Comparison of ENCODE assay signal across 7 mouse cellular contexts in genomic region chr17:28510445-28511342, GRCm38 (mm10). TPM values are rescaled to one million over a fixed set of nuclear protein-coding genes. Genes with fewer than 3 reads are reported as not detected.
DNase-seq lines count a peak whose midpoint lies in the region; ATAC-seq lines count a peak whose summit lies in the region.

No protein-coding gene starts in this region.

- H3K4me2 ChIP-seq in embryonic facial prominence, embryonic 12.5 days (replicated peaks): peak overlapping the region; percentile 50
- H3K4me2 ChIP-seq in hindbrain, embryonic 15.5 days: peak overlapping the region; percentile 42
- peak overlapping the region; percentile 42 for H3K4me2 ChIP-seq in liver, embryonic 16.5 days (ENCODE audit: low read depth, low read length)

- no peaks in the 10 kb centered on the region for H3K27me3 ChIP-seq in embryonic facial prominence, embryonic 12.5 days
- peaks cover 4% of the 10 kb centered on the region; the same call in 1 of the 2 replicates for H3K27me3 ChIP-seq in hindbrain, embryonic 15.5 days
- no peaks in the 10 kb centered on the region for H3K27me3 ChIP-seq in liver, embryonic 16.5 days (ENCODE audit: control insufficient read depth, insufficient read depth, low read depth, low read length)

- peak overlapping the region; percentile 39; the same call in 1 of the 2 replicates for H3K9ac ChIP-seq in embryonic facial prominence, embryonic 12.5 days
- H3K9ac ChIP-seq in hindbrain, embryonic 15.5 days: no peak overlapping the region
- H3K9ac ChIP-seq in liver, embryonic 16.5 days (ENCODE audit: low read depth, low read length): no peak overlapping the region; the same call in 1 of the 2 replicates

- H3K27ac ChIP-seq in embryonic facial prominence, embryonic 12.5 days: peak overlapping the region; percentile 43
- H3K27ac ChIP-seq in hindbrain, embryonic 15.5 days (replicated peaks): no peak overlapping the region
- no peak overlapping the region for H3K27ac ChIP-seq in liver, embryonic 16.5 days (ENCODE audit: low read length)

- peak overlapping the region; percentile 15 for H3K4me3 ChIP-seq in embryonic facial prominence, embryonic 12.5 days
- H3K4me3 ChIP-seq in hindbrain, embryonic 15.5 days: 0 out of 2 replicates have a peak overlapping the region, but pooled peaks have one; percentile 2
- peak overlapping the region; percentile 19; the same call in 1 of the 2 replicates for H3K4me3 ChIP-seq in liver, embryonic 16.5 days (ENCODE audit: low read depth, low read length)

- no peaks in the 10 kb centered on the region for H3K36me3 ChIP-seq in embryonic facial prominence, embryonic 12.5 days
- H3K36me3 ChIP-seq in hindbrain, embryonic 15.5 days: no peaks in the 10 kb centered on the region
- H3K36me3 ChIP-seq in liver, embryonic 16.5 days (ENCODE audit: control insufficient read depth, insufficient read depth): no peaks in the 10 kb centered on the region

- H3K9me3 ChIP-seq in embryonic facial prominence, embryonic 12.5 days: no peaks in the 10 kb centered on the region
- no peaks in the 10 kb centered on the region for H3K9me3 ChIP-seq in hindbrain, embryonic 15.5 days
- no peaks in the 10 kb centered on the region for H3K9me3 ChIP-seq in liver, embryonic 16.5 days (replicated peaks; ENCODE audit: control insufficient read depth, low read length)

- 4% methylated on average over 28 of the region's 28 CpGs for WGBS in embryonic facial prominence, embryonic 12.5 days
- 6% methylated on average over 28 of the region's 28 CpGs for WGBS in hindbrain, embryonic 15.5 days
- WGBS in liver, embryonic 16.5 days (ENCODE audit: insufficient replicate concordance): 7% methylated on average over 28 of the region's 28 CpGs

- ATAC-seq in embryonic facial prominence, embryonic 12.5 days (ENCODE audit: insufficient number of reproducible peaks, insufficient read depth, low FRiP score, low TSS enrichment): no peak
- no peak for ATAC-seq in hindbrain, embryonic 15.5 days (ENCODE audit: low FRiP score, low read depth)
- no peak for ATAC-seq in liver, embryonic 16.5 days (ENCODE audit: low read depth)

- peak; percentile 57 for DNase-seq in ES-CJ7 (ENCODE audit: low read depth, low spot score)
- DNase-seq in layer of hippocampus, adult 9-10 months (ENCODE audit: low spot score): no peak
- DNase-seq in spleen, postnatal 10 days (ENCODE audit: low spot score in 2 of 2): no peak
- no peak for DNase-seq in right cerebral cortex, adult 2 months (ENCODE audit: low spot score in 2 of 2)

- H3K4me1 ChIP-seq in embryonic facial prominence, embryonic 12.5 days: peaks cover 31% of the 10 kb centered on the region
- peaks cover 8% of the 10 kb centered on the region for H3K4me1 ChIP-seq in hindbrain, embryonic 15.5 days (replicated peaks)
- peaks cover 29% of the 10 kb centered on the region for H3K4me1 ChIP-seq in liver, embryonic 16.5 days (ENCODE audit: control insufficient read depth, low read depth, low read length)

RNA-seq across cellular contexts. Expression of gene Fkbp5, which starts 6.6 kb away (rescaled TPM):
- polyA plus RNA-seq in embryonic facial prominence, embryonic 12.5 days (2016; fragmentation: Nextera tagmentation; extraction: Ambion mirVana): 33.8 and 38.8 TPM in 2 replicates
- polyA plus RNA-seq in hindbrain, embryonic 15.5 days (2015; fragmentation: Nextera tagmentation; extraction: Ambion mirVana): 31.5 and 32.5 TPM in 2 replicates
- 18.9 and 21.5 TPM in 2 replicates for polyA plus RNA-seq in liver, embryonic 16.5 days (2015; fragmentation: Nextera tagmentation; extraction: Ambion mirVana)

RNA-seq across cellular contexts. Expression of gene Armc12, which starts 19.9 kb away (rescaled TPM):
- polyA plus RNA-seq in embryonic facial prominence, embryonic 12.5 days (2016; fragmentation: Nextera tagmentation; extraction: Ambion mirVana): not detected in 2 replicates
- not detected in 2 replicates for polyA plus RNA-seq in hindbrain, embryonic 15.5 days (2015; fragmentation: Nextera tagmentation; extraction: Ambion mirVana)
- polyA plus RNA-seq in liver, embryonic 16.5 days (2015; fragmentation: Nextera tagmentation; extraction: Ambion mirVana): not detected in 2 replicates

RNA-seq across cellular contexts. Expression of gene Clpsl2, which starts 38.5 kb away (rescaled TPM):
- polyA plus RNA-seq in embryonic facial prominence, embryonic 12.5 days (2016; fragmentation: Nextera tagmentation; extraction: Ambion mirVana): not detected in 2 replicates
- polyA plus RNA-seq in hindbrain, embryonic 15.5 days (2015; fragmentation: Nextera tagmentation; extraction: Ambion mirVana): not detected in 2 replicates
- not detected in 2 replicates for polyA plus RNA-seq in liver, embryonic 16.5 days (2015; fragmentation: Nextera tagmentation; extraction: Ambion mirVana)

RNA-seq across cellular contexts. Expression of gene Clps, which starts 49.9 kb away (rescaled TPM):
- polyA plus RNA-seq in embryonic facial prominence, embryonic 12.5 days (2016; fragmentation: Nextera tagmentation; extraction: Ambion mirVana): not detected in 2 replicates
- 0.44 and 0.47 TPM in 2 replicates for polyA plus RNA-seq in hindbrain, embryonic 15.5 days (2015; fragmentation: Nextera tagmentation; extraction: Ambion mirVana)
- polyA plus RNA-seq in liver, embryonic 16.5 days (2015; fragmentation: Nextera tagmentation; extraction: Ambion mirVana): 8.5 and 51.3 TPM in 2 replicates
